Mouse (Mus musculus): ENCODE data around the gene Snd1.

DNA sequence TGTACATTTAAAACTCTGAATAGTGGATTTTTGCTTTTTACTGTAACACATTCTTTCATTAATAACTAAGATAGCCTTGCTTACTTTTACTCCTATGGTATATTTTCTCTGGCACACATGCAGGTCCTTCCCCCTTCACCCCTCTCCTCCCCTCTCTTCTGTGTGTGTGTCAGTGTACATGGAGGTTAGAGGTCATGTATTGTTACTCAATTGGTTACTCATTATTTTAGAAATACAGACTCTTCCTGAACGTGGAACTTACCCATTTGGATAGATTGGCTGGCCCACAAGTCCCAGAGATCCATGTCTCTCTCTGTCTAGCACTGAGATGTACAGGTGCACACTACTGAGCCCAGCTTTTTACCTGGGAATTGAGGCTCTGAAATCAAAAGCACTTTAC, 160.2 kb downstream of the Snd1 start:
- TF ChIP-seq CTCF (IDR thresholded peaks at IDR 0.05; ENCODE audit: low read depth, low read length) (no peak), POLR2A (IDR thresholded peaks at IDR 0.05; ENCODE audit: borderline replicate concordance, low read depth, low read length) (no peak)
